Mouse (Mus musculus) bone marrow macrophage, adult 2 months (primary cell): ENCODE results near the gene Trdmt1.

ENCODE experiments used
- CTCF ChIP-seq: IDR thresholded peaks from 2 replicates; pipeline ENCODE4 v1.5.1; 2012; ENCODE audit warnings: low read depth, mild to moderate bottlenecking, low read length, moderate library complexity
- POLR2A ChIP-seq: IDR thresholded peaks from 2 replicates; pipeline ENCODE4 v1.6.1; 2012; ENCODE audit warnings: mild to moderate bottlenecking, low read depth, low read length, borderline replicate concordance

GRCm38 (mm10) chr2:13544193-13544824, at the start of gene Trdmt1:
- TF ChIP-seq CTCF (no peak), POLR2A (no peak)
